Mouse (Mus musculus) adrenal gland, postnatal 36 days (tissue): Measurements from ENCODE around the gene Fndc11. TPM values are rescaled to one million over a fixed set of nuclear protein-coding genes. Genes with fewer than 3 reads are reported as not detected.
"Not testable (repeated sequence)": the region's sequence is repeated elsewhere in the genome, so short reads cannot be mapped to it uniquely, and the experiment has no call there.

Experiments used
- DNase-seq, 2 experiments: peaks; one replicate each; pipeline ENCODE4 v3.0.0; 2021; ENCODE audit warnings: mixed read lengths in 1 of 2
- long read RNA-seq, 2 experiments: library from polyadenylated mRNA; stranded (forward); transcript quantifications; one replicate each; pipeline ENCODE4 v2.0.0; 2021; ENCODE audit warnings: borderline sequencing depth in 2 of 2
- total RNA-seq, 2 experiments: library from RNA; stranded (reverse); gene quantifications; 2 replicates each; pipeline ENCODE4 v1.2.3; 2021

Gene Fndc11
- not detected for total RNA-seq
- long read RNA-seq, experiment 1, partial matches to known transcripts = 0 of 3 reads
- long read RNA-seq, experiment 1, other reads (novel, unspliced or antisense) = 0 of 3 reads
- long read RNA-seq, experiment 2, partial matches to known transcripts = 0 of 1 reads
- long read RNA-seq, experiment 2, other reads (novel, unspliced or antisense) = 0 of 1 reads

DNA sequence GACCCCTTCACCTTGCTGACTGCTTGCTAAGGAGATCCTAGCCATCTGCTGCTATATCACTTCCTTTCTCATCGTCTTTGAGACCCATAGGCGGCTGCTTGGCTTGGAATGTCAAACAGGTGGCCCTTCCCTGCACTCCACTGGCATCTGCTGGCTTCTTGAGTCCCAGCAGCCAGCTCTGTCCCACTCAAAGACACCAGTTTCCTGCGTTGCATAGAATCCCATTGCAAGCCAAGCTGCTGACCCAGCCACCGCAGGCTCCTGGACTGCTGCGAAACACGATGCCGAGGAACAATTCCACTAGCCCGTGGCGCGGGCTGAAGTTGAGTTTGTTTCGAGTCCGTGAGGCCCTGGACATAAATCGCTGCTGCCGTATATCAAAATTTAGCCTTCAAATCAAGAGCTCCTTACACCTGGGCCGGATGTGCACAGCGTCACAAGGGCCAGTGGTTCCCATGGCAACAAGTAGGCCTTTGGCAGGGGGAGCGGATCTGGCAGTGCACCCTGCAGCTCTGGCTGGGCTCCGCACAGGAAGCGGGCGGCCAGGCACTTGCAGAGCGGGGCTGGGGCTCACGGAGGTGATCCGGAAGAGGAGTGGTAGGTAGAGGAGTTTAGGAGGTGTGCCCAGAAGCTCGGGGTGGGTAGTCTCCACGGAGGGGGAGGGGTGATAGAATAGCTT lies at the start of gene Fndc11:
Fndc11 (plus strand) TSS at position 476 of the 679 bp plus-strand sequence.
- peak; percentile 82 to 86 for DNase-seq

DNA sequence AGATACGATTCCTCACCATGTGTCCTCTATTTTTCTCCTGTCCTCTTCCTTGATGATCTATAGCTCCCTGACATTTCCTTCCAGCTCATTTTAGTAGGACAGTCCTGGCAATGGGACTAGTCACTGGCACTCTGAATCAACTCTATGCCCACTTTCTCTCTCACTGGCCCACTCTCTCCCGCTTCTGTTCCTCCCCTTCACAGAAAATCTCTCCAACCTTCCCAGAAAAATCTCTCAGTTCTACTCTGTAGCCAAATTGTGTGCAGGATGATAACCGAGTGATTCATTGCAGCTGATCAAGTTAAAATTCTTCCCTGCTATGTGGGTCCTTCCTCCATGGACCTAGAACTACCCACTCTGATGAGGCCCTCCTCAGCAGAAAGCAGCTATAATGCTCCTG lies 45.2 kb upstream of the Fndc11 start:
- DNase-seq = no peak

DNA sequence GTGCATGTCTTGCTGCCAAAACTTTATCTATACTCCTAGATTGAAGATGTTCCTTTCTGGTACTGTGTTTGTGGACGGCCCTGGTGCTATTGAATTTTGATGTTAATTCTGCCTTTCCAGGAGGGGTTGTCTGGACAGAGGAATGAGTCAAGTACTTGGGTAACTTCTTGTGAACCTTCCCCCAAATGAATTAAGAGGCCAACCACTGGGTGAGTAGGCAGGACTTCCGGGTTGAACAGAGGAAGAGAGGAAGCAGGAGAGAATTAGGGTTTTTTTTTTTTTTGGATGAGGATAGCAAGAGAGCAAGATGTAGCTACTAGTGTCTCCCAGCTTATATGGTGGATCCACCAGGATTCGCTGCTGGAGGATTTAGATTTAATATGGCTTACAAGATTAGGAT lies 41.8 kb upstream of the Fndc11 start:
- no peak for DNase-seq

DNA sequence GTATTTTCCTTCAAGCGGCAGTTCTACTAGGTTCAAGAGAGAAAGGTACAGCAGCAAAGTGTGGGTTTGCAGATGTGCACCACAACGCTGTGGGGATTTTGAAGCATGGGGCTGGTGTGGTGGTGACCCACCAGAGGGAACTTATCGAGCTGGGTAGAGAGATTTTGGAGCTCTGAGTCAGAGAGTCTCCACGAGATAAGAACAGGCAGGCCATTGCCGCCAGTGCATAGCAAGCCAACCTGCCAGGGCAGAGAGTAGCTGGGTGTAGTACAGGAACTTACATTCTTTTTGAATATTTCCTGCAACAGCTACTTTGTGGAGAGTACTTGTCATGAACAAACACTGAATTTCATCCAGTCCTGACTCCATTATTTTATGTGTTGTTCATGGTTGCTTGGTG lies 41.3 kb upstream of the Fndc11 start:
- no peak for DNase-seq

DNA sequence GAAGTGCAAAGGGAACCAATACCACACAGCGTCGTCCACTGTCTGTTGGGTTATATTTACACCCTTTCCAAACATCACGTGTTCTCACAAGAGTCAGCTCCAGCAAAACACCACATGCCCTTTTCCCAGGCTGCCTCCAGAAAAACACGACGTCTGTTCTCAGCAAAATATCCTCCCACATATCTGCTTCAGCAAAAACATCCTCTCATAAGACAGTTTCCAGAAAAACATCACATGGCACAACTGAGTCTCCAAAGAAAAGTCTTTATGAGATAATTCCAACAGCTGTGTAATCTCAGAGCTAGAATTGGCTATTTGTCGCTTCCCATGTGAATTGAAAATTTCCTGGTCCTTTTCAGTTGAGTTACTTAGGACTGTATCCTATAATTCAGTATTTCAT lies 38.9 kb upstream of the Fndc11 start:
- DNase-seq = no peak

DNA sequence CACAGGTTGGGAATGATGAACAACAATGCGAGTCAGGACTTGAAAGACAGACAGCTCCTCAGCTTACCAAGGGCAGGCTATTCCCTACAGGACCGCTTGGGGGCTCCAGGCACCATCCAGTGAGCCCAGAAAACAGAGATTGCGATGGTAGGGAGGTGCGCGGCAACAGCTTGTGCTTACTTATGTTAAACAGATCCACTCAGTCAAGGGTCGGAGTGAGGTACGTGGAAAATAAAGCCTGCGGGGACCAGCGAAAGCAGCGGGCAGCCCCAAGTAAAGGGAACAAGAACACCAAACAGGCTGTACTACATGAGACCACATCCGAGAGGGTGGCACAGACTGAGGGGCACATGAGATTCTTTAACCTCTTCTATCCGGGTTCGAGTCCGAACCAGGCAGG lies 33.2 kb upstream of the Fndc11 start:
- peak; percentile 89 to 90 for DNase-seq

DNA sequence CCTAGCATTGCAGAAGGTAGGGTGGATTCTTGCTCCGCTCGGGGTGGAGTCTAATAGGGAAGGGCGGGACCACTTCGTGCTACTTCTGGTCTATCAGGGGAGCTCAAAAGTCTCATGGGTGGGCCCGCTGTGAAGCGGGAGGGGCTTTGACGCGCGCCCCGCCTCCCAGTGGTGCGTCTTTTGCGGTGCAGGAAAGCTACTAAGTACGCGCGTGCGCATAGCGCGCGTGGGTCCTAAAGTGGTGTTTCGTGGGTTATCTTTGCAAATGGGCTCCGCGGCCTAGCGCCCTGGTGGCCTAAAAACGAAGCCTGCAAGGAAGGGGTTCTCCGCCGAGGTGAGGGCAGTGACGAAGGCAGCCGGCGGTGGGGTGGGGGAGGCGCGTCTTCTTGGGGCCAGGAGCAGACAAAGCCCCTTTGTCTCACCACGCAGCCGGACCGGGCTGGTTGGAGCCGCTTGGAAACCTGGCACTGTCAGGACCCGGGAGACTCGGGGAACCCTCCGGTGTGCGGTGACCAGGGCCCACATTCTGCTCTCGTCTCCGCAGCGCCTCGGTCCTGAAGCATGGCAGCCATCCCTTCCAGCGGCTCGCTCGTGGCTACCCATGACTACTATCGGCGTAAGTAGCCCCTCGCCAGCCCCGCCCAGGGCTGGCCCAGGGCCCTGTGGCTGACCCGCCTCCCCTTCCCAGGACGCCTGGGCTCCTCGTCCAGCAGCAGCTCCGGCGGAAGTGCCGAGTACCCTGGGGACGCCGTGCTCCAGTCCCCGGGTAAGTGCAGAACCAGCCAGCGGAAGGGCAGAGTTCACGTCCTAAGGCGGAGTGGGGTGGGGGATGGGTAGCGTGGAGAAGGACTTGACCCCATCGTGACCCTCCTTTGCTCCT lies 32.5 kb upstream of the Fndc11 start, which contains the start of gene Ppdpf:
Ppdpf (plus strand) TSS at position 127 of the 880 bp plus-strand sequence.
- peak; percentile 95 to 96 for DNase-seq

DNA sequence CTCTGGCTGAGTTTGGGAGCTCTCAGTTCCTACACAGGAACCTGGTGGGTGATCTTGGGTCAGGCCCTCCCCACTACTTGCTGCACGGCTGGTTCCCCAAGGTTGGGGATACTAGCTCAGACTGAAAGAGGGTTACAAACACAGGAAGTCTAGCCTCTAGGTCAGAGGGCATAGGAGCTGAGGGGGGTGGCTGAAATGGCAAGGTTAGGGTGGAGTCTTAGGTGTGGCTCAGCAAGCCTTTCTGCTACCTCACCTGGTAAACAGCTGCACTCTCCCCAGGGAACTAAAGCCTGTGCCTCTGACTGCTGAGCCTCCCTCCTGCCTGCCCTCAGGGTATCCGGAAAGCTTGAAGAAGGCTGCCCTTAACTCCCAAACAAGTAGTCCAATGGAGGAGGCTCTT lies 31.1 kb upstream of the Fndc11 start:
- peak in 1 of 2 experiments; percentile 14 for DNase-seq

DNA sequence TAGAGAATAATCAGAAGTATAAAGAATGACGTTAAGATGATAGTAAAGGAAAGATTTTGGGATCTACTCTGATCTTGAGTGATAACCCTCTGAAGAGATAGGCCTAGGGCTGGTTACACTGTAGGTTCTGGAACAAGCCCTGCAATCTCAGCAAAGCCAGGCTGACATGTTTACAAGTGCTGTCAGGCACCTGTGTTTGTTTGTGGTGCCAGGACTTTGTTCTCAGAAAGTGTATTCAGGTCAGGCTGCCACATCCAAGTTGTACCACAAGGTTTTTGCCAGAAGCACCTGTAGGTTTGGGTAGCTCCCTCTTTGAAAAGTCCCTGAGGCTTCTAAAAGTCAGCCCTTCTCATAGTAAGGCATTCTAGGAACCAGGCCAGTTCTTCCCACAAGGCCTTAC lies 30.5 kb upstream of the Fndc11 start:
- DNase-seq = no peak

DNA sequence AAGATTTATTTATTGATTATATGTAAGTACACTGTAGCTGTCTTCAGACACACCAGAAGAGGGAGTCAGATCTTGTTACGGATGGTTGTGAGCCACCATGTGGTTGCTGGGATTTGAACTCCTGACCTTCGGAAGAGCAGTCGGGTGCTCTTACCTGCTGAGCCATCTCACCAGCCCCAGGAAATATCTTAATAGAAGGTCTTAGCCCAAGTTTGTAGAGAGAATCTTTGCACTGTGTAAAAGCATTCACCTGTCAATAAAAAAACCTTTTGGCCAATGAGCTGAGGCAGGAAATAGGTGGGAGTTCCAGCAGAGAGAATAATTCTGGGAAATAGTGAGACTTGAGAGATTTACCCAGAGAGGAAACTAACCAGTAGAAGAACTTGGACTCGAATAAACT lies 28.4 kb upstream of the Fndc11 start:
- DNase-seq = not testable (repeated sequence)

DNA sequence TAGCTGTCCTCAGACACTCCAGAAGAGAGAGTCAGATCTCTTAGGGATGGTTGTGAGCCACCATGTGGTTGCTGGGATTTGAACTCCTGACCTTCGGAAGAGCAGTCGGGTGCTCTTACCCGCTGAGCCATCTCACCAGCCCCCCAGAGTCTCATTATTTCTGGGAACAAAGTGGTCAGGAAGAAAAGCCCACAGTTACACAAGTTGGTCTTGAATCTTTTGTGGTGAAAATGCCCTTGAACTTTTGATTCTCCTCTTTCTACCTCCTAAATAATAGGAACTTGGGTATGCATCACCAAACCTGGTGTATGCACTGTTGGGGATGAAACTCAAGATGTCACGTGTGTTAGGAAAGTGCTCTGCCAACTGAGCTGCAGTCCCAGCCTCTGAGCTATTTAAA lies 27.9 kb upstream of the Fndc11 start:
- no peak for DNase-seq

DNA sequence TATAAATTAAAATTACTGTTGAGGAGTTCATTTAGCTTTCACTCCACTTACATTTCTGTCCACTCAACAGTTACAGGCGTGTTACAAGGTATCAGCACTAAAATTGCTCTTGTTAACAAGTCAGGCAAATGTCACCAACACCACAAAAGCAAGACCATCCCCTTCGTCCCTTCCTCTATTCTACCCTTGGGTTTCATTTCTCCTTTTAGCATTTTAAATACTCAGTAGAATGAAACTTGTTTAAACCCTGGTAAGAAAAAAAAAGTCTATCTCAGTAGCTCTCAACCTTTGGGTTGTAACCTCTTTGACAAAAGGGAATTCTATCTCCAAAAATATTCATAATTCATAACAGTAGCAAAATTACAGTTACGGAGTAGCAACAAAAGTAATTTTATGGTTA lies 26.8 kb upstream of the Fndc11 start:
- DNase-seq = no peak

DNA sequence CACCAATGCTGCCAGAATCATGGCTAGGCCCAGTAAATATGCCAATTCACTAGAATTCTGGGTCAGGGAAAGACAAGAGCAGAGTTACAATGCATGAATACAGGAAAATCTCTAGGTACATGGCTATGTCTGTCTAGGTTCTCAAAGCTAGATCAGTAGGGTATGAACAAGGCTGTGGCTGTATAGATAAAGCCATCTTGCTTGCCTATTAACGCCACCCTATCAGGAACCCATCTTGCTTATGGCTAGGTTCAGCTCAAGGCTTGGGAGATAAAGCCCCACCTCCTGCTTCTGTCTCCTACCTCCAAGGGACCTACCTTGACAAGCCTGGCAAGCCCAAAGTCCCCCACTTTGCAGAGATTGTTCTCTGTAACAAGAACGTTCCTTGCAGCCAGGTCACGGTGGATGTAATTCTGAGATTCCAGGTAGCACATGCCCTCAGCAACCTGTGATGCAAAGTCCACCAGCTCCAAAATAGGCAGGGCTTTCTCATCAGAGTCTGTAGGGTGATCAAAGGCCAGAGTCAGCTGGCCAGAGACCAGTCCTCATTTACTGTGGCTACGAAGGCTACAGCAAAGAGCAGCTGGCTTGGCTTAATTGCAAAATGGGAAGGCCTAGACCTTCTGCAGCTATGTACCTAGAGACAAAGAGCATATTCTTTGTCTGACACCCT lies 23.0 kb upstream of the Fndc11 start:
- no peak for DNase-seq

DNA sequence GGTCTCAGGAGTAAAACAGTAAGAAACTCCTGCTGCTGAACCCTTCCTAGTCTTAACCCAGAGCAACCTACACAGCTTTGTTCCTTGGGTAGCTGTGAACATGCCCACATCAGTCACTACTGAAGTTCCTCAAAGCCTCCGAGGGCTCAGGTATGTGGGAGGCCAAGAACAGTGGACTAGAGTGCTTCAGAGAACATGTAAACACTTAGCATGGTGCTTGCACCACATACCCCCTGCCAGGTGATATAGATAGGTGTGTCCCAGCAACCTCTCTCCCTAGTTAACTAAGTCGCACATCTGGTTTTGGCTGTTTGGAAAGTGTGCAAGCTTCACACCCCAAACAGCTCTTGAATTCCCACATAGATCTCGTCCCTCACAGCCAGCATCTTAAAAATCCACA lies 18.2 kb upstream of the Fndc11 start:
- DNase-seq = no peak

DNA sequence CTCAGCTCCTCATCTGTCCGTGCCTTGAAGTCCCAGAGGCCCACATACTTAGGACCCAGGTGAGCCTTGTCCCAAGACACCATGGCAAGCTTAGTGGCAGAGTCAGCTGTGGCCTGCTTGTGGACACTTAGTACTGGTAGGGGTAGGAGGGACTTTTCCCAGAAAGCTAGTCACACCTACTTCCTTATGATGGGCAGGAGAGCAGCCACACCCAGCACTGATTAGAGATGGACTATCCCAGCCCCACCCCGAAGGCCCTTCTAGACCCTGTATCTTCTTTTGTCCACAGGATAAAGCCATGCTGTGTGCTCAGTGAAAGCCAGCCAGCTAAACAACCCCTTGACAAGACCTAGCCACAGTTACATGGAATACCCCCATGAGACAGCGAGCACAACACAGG lies 17.4 kb upstream of the Fndc11 start, which contains the start of gene Ptk6:
Ptk6 (minus strand) TSS at position 368 of the 400 bp plus-strand sequence.
- no peak for DNase-seq

DNA sequence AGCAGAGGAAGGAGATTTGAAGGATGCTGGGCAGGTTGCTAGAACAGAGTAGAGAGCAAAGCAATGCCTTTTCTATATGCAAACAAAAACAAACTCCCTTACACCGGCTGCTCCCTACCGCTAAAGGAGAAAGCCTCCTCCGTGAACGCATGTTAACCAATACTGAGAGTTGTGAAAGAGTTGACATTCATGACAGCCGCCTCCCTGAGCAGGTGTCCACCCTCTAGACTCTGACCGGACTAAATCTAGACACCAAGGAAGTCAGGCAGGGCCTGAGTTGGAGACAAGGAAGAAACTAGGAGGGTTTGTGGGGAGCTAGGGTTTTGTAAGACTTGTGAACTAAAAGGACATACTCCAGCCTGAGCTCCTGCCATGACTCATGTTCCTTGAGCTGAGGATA lies 16.9 kb upstream of the Fndc11 start:
- no peak for DNase-seq

DNA sequence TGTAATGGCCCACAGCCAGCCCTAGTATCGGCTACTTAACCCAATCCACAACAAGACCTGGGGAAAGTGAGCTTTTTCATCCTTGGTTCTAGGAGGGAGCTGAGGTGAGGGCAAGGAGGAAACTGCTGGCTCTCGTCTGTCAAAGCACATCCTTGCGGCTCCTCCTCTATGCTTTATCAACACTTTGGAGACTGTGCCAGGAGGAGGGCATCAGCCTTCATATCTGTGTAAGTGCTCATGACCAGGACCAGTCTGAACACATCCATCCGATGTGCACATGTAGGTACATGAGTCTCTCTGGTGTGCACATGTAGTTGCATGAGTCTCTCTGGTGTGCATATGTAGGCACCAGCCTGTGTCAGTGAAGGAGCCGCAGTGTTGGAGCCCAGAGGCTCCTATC lies 14.1 kb upstream of the Fndc11 start:
- no peak for DNase-seq

DNA sequence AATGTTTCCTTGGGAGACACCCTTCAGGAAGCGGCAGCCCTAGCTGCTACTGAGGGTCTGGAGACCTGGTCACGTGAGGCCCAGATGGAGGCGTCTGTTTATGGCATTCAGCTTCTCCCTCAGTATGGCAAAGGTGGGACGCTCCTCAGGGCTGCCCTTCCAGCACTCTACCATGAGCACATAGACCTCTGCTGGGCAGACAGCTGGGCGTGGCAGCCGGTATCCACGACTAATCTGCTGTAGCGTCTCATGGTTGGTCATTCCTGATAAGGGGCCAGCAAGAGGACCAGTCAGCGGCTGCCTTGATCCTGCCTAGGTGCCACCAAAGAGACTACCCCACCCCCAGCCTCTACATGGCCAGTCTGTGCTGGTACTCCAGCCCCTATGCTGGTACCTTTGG lies 13.7 kb upstream of the Fndc11 start:
- DNase-seq = no peak

DNA sequence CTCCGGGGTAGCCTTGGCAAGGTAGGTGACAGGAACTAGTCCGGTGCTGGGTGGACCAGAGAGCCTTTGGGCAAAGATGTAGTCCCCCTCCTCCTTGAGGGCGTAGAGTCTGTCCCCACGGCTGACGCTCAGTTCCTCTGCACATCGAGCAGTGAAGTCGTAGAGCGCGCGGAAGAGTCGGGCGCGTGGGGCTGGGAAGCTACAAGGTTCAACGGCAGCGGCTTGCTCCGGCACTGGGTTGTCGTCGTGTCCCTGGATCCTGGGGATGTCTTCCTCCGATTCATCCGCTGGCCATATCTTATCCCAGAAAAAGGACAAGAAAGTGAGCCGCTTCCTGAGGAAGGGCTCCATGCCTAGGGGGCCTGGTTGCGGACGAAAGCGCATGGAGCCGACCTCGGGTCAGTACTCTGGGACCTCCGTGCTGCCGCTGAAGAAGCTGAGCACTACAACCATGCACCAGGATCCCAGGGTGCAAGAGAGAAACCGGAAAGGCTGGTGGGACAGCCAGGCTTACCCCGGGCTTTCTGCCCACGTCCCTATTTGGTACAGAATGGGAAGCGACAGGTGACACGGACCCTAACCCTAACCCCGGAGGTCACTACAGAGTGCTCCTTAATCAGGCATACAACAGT lies 7.3 kb upstream of the Fndc11 start:
- peak in 1 of 2 experiments; percentile 31 for DNase-seq

DNA sequence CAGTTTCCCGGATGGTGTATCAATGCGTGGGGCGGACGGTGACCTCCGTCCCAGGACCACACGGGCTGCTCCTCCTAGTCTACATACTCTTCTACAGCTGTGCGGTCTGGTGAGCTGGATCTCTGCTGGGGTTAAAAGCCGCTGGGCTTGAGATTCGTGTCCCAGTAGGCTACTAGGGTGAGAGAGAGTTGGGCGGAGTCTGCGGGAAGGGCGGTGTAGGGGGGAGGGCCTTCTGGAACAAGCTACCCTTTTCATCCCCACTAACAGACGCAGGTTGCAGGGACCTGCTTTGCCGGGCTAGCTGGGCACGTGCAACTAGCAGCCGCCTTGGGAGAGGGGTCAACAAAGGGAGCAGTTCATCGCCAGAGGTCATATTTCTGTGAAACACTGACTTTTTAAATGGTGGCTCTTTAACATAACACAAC lies 6.8 kb upstream of the Fndc11 start, which contains the start of gene Srms:
Srms (minus strand) TSS at position 165 of the 425 bp plus-strand sequence.
- peak; percentile 56 to 66 for DNase-seq

DNA sequence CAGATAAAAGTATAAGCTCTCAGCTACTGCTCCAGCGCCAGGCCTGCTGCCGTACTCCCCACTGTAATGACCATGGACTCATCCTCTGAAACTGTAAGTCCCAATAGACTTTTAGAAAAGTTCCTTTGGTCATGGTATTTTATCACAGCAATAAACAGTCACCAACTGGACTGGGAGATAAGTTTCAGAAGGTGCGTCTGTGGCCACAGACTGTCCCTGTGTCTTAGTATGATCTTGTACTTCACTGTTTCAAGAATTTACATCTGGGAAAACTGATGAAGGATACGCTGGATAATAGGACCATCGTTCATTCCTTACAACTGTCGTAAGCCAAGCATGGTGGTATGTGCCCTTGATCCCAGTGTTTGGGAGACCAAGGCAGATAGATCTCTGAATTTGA lies 3.8 kb upstream of the Fndc11 start:
- no peak for DNase-seq
